Mouse (Mus musculus) adipose tissue, adult 10 weeks (tissue): Measurements from ENCODE around the gene Gm17555. TPM values are rescaled to one million over a fixed set of nuclear protein-coding genes. Genes with fewer than 3 reads are reported as not detected.

Experiments
- polyA plus RNA-seq: library from polyadenylated mRNA; stranded (reverse); fragments of 350-450 nt; fragmentation: Illumina TruSeq; extraction: RNeasy Lipid Tissue Mini Kit (QIAGEN cat#74804); gene quantifications from one replicate; pipeline ENCODE4 v1.2.3, GENCODE M21; 2014; ENCODE audit warnings: low read depth, low replicate concordance

Gm17555 gene
- not detected for polyA plus RNA-seq

GRCm38 (mm10) chr2:126214800-126215199 lies at the start of gene Gm17555:
TSS of gene Gm17555 (plus strand) at chr2:126215100.

Other genes with a start within 250 kb of the Gm17555 start
- gene Fgf7, start 180.4 kb upstream of the Gm17555 start, polyA plus RNA-seq = 2.5 TPM
- 1.4 TPM for gene Fam227b, start 63.1 kb upstream of the Gm17555 start, polyA plus RNA-seq
- gene Dtwd1, start 63.0 kb upstream of the Gm17555 start, polyA plus RNA-seq = 10.2 TPM